Mouse (Mus musculus) embryonic facial prominence, embryonic 15.5 days (tissue): Measurements from ENCODE around the gene Plrg1. TPM values are rescaled to one million over a fixed set of nuclear protein-coding genes. Genes with fewer than 3 reads are reported as not detected.

Experiments
- ATAC-seq: fragments of 200-750 bp; cut with Nextera tagmentation; 2 replicates; pipeline ENCODE4 v1.8.0; 2017; ENCODE audit warnings: low read depth, moderate TSS enrichment; ENCODE audit not compliant: insufficient number of reproducible peaks, low FRiP score, low TSS enrichment
- H3K27ac ChIP-seq: fragments of 300-500 bp; sonication (generic); replicated peaks from 2 replicates; pipeline ENCODE4 v1.5.1; 2015; ENCODE audit warnings: mild to moderate bottlenecking, inconsistent platforms
- H3K27me3 ChIP-seq: fragments of 300-500 bp; sonication (generic); 2 replicates; pipeline ENCODE4 v1.6.1; 2015; ENCODE audit warnings: inconsistent platforms
- H3K36me3 ChIP-seq: fragments of 300-500 bp; sonication (generic); 2 replicates; pipeline ENCODE4 v1.6.1; 2015; ENCODE audit warnings: mild to moderate bottlenecking, inconsistent platforms
- H3K4me1 ChIP-seq: fragments of 300-500 bp; sonication (generic); 2 replicates; pipeline ENCODE4 v1.6.1; 2015; ENCODE audit warnings: inconsistent platforms
- H3K4me2 ChIP-seq: fragments of 300-500 bp; sonication (generic); replicated peaks from 2 replicates; pipeline ENCODE4 v1.6.1; 2015; ENCODE audit warnings: mild to moderate bottlenecking, inconsistent platforms
- H3K4me3 ChIP-seq: fragments of 300-500 bp; sonication (generic); replicated peaks from 2 replicates; pipeline ENCODE4 v1.5.1; 2015; ENCODE audit warnings: mild to moderate bottlenecking, inconsistent platforms
- H3K9ac ChIP-seq: fragments of 300-500 bp; sonication (generic); 2 replicates; pipeline ENCODE4 v1.6.1; 2015; ENCODE audit warnings: inconsistent platforms
- H3K9me3 ChIP-seq: fragments of 300-500 bp; sonication (generic); replicated peaks from 2 replicates; pipeline ENCODE4 v1.6.1; 2016; ENCODE audit warnings: inconsistent platforms
- WGBS: fragments of 180-500 bp; shearing (Covaris S2); methylation state at CpG from one replicate; pipeline ENCODE4 v1.1.7; 2015; 5-methylcytosine and 5-hydroxymethylcytosine counted together
- polyA plus RNA-seq: library from polyadenylated mRNA; unstranded; fragments of >200 nt; fragmentation: Nextera tagmentation; extraction: Ambion mirVana; gene quantifications from 2 replicates; pipeline ENCODE4 v1.2.1, GENCODE M21; 2015

Plrg1 gene
- polyA plus RNA-seq, 1 experiment from 2014 or later: 94.3 TPM

DNA sequence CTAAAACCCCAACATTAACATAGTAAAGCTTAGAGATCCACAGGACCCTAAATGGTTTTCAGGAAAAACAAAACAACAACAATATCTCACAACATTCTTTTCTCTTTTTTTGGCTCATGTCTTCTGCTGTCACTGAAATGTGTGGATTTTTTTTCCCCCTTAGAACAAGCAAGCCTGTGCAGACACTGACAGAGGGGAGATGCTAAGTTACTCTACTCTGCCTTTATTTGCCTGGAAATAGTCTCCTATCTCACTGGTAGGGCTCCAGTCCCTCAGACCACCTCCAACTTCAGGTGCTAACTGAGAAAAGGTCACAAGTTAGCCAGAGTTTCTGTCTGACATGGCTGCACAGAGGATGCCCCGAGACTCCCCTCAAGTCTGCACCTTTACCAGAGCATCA lies 43.8 kb downstream of the Plrg1 start:
- Histone ChIP-seq H3K27ac (no peak overlapping the region), H3K4me1 (peaks cover 6% of the 10 kb centered on the region), H3K4me2 (peak overlapping the region; percentile 44), H3K9me3 (no peaks in the 10 kb centered on the region), H3K9ac (no peak overlapping the region), H3K36me3 (no peaks in the 10 kb centered on the region), H3K4me3 (no peak overlapping the region), H3K27me3 (no peaks in the 10 kb centered on the region)
- no peak for ATAC-seq
- 91% methylated on average over 1 of the region's 1 CpGs for WGBS

DNA sequence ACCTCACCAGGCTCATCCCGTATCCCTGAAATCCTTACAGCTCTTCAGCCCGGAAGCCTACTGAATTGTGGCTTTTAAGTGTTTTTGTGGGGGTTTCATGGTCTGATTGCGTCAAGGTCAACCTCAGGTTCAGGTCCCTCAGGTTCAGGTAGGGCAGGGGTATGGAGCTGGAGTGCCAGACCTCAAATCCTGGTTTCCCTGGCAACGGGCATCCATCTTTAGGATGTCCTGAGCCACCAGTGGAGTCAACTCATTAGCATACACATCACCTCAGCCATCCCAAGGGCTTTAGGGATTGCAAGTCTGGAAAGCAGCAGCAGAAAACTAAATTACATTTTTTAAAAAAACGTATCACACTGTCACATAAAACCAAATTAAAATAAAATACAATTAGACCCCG lies 44.3 kb downstream of the Plrg1 start:
- no peaks in the 10 kb centered on the region for H3K9me3 ChIP-seq
- no peak overlapping the region for H3K27ac ChIP-seq
- ATAC-seq: no peak
- peaks cover 6% of the 10 kb centered on the region for H3K4me1 ChIP-seq
- no peak overlapping the region for H3K4me3 ChIP-seq
- no peak overlapping the region for H3K4me2 ChIP-seq
- H3K9ac ChIP-seq: no peak overlapping the region
- no peaks in the 10 kb centered on the region for H3K27me3 ChIP-seq
- H3K36me3 ChIP-seq: no peaks in the 10 kb centered on the region
- WGBS: 78% methylated on average over 6 of the region's 6 CpGs

DNA sequence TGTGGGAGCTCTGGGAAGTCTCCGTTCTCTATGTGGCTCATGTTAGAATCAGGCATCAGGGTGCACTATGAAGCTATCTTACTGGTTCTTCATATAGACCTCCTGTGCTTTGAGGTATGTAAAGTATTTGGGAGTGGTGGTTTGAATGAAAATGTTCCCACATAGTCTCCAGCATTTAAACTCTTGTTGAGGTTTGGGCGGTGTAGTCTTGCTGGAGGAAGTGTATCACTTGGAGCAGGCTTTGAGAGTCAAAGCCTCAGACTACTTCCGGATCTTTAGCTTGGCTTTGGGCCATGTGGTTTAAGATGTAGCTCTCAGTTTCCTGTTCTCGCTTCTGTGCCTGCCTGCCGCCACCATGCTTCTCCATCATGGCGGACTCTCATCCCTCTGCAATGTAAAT lies 47.0 kb downstream of the Plrg1 start:
- Histone ChIP-seq H3K27ac (no peak overlapping the region), H3K36me3 (no peaks in the 10 kb centered on the region), H3K4me3 (no peak overlapping the region), H3K27me3 (peaks cover under 1% of the 10 kb centered on the region; the same call in 1 of the 2 replicates), H3K9me3 (no peaks in the 10 kb centered on the region), H3K4me2 (no peak overlapping the region), H3K4me1 (peaks cover 6% of the 10 kb centered on the region), H3K9ac (no peak overlapping the region)
- WGBS: 79% methylated on average over 6 of the region's 6 CpGs
- ATAC-seq: no peak

DNA sequence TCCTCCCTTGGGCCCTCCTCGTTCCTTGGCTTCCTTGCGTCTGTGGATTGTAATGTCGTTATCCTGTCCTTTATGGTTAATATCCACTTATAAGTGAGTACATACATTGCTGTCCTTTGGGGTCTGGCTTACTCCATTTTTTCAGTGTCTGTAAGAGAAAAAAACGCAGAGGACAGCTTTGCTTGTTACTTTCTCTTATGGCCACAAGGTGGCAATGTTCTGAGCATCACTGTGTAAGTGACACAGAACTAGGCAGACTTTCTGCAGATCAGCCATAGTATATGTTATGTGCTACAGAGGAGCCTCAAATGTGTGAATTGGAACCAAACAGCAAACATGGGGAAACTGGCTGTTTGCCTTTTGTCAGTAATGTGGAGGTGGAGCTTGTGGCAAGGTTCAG lies 54.8 kb downstream of the Plrg1 start:
- no peak for ATAC-seq
- no peaks in the 10 kb centered on the region for H3K9me3 ChIP-seq
- H3K27ac ChIP-seq: no peak overlapping the region
- no peak overlapping the region for H3K9ac ChIP-seq
- H3K36me3 ChIP-seq: no peaks in the 10 kb centered on the region
- no peak overlapping the region for H3K4me2 ChIP-seq
- peaks cover 2% of the 10 kb centered on the region; the same call in 1 of the 2 replicates for H3K27me3 ChIP-seq
- no peak overlapping the region for H3K4me3 ChIP-seq
- 0 out of 2 replicates have a peak, but pooled peaks cover 13% of the 10 kb centered on the region for H3K4me1 ChIP-seq
- 25% methylated on average over 4 of the region's 4 CpGs for WGBS

DNA sequence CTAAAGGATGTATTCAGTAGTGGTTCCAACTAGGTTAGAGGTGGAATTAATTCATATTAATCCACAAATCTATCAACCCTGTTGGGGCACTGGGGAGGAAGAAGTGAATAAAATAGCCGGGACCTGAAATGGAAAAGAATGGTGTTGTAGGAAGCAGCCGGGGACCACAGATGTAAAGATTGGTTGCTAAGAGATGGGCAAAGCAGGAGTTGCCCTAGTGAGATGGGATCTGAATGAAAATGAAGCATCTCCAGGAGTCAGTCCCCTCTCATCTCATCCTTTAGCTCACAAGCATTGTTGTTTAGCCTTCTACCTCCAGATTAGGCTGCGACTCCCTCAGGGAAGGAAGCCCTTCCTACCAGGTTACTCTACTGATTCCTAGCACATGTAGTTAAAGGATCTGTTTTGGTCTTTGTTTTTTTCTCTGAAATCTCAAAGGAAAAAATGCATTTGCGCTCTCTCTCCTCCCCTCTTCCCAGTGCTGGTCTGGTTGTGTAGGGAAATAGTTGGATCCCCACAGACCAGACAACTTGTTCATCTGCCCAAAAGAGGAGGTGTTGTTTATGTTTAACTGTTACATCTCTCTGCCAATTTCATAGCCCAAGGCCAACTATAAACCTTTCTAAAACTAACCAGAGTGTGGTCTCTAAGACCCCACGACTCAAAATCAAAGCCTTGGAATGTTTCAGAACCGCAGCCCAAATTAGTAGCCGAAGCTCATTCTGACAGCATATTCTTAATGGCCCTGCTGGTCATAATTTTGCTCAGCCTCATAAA lies 56.4 kb downstream of the Plrg1 start:
- Histone ChIP-seq H3K27ac (no peak overlapping the region), H3K4me3 (no peak overlapping the region), H3K4me2 (no peak overlapping the region), H3K9ac (no peak overlapping the region), H3K36me3 (no peaks in the 10 kb centered on the region), H3K4me1 (0 out of 2 replicates have a peak, but pooled peaks cover 14% of the 10 kb centered on the region), H3K27me3 (peaks cover 2% of the 10 kb centered on the region; the same call in 1 of the 2 replicates), H3K9me3 (no peaks in the 10 kb centered on the region)
- 47% methylated on average over 7 of the region's 7 CpGs for WGBS
- ATAC-seq: no peak

DNA sequence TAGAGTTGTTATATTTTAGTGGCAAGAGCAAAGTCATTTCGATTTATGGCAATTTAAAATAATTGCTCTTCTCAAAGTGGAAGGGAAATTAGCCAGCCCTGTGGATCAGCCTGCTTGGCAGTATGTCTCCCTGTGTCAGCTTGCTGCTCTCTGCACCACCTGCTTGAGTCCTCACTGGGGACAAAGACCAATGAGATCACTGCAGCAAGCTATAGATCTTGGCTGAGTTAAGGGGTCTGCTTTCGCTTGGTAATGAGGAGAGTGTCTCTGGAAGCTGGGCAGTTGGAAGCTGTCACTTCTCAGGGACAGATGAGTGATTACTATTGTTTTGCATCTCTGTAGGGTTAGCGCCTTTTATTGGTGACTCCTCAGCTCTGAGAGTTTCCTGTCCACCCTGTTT lies 57.5 kb downstream of the Plrg1 start:
- no peak overlapping the region for H3K4me3 ChIP-seq
- no peak overlapping the region for H3K4me2 ChIP-seq
- no peak overlapping the region for H3K9ac ChIP-seq
- H3K9me3 ChIP-seq: no peaks in the 10 kb centered on the region
- H3K27me3 ChIP-seq: no peaks in the 10 kb centered on the region
- H3K4me1 ChIP-seq: peaks cover 20% of the 10 kb centered on the region; the same call in 1 of the 2 replicates
- ATAC-seq: no peak
- H3K36me3 ChIP-seq: no peaks in the 10 kb centered on the region
- 43% methylated on average over 3 of the region's 3 CpGs for WGBS
- H3K27ac ChIP-seq: no peak overlapping the region

DNA sequence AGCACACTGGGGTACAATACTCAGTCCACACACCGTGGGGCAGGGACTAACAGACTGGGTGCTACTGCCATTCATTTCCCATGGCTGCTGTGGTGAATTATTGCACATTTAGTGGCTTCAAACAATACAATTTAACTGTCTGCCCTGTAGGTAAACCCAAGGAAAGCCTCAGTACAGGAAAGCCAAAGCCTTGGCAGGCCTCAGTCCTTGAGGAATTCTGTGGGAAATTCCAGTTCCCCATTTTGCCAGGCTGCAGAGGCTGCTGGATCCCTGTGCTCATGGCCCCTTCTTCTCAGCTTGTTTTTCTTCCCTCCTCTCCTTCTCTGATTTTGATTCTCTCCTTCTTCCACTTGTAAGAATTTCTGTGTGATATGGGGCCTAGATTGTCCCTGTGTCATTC lies 59.6 kb downstream of the Plrg1 start:
- no peaks in the 10 kb centered on the region for H3K27me3 ChIP-seq
- H3K4me3 ChIP-seq: no peak overlapping the region
- no peaks in the 10 kb centered on the region for H3K36me3 ChIP-seq
- 34% methylated on average over 1 of the region's 1 CpGs for WGBS
- no peak overlapping the region for H3K9ac ChIP-seq
- H3K4me2 ChIP-seq: no peak overlapping the region
- ATAC-seq: no peak
- no peak overlapping the region for H3K27ac ChIP-seq
- H3K4me1 ChIP-seq: peaks cover 20% of the 10 kb centered on the region; the same call in 1 of the 2 replicates
- no peaks in the 10 kb centered on the region for H3K9me3 ChIP-seq

DNA sequence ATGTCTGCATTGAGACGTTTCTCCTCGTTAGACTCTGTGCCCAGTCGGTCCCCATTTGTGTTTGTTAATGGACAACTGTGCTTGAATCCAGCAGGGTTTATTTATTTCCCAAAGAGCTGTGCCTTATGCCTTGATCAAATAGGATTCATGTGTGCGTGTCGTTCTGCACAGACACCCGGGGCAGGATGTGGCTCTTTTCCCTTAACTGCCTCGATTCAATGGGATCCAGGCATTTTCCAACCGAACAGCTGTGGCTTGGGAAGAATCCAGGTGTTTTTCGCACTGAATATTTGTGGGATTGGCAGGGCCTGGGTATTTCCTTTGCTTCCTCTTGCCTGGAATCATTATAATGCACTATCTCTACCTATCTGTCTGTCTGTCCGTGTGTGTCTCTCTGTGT lies 62.3 kb downstream of the Plrg1 start:
- Histone ChIP-seq H3K4me3 (no peak overlapping the region), H3K9me3 (no peaks in the 10 kb centered on the region), H3K27me3 (no peaks in the 10 kb centered on the region), H3K4me2 (no peak overlapping the region), H3K9ac (no peak overlapping the region), H3K4me1 (peaks cover 12% of the 10 kb centered on the region; the same call in 1 of the 2 replicates), H3K36me3 (no peaks in the 10 kb centered on the region), H3K27ac (peak overlapping the region; percentile 71)
- 36% methylated on average over 10 of the region's 10 CpGs for WGBS
- ATAC-seq: 0 out of 2 replicates have a peak, but pooled peaks have one; percentile 47

Other genes with a start within 250 kb of the Plrg1 start
- gene Rbm46, start 179.0 kb upstream of the Plrg1 start, polyA plus RNA-seq: 2.9 and 3.3 TPM in 2 replicates
- 0.68 TPM in 2 replicates for gene Lrat, start 151.5 kb upstream of the Plrg1 start, polyA plus RNA-seq
- not detected in 2 replicates for gene Fgg, start 47.8 kb upstream of the Plrg1 start, polyA plus RNA-seq
- 0.08 TPM in 1 of 2 replicates, not detected in the other for gene Fga, start 29.4 kb upstream of the Plrg1 start, polyA plus RNA-seq
- 0.05 TPM in 1 of 2 replicates, not detected in the other for gene Fgb, start 5.7 kb upstream of the Plrg1 start, polyA plus RNA-seq
- gene Dchs2, start 72.4 kb downstream of the Plrg1 start, polyA plus RNA-seq: 1.1 and 1.2 TPM in 2 replicates